Mouse (Mus musculus) thymus, postnatal 0 days (tissue): ENCODE data around the gene Fgfr2. TPM values are rescaled to one million over a fixed set of nuclear protein-coding genes. Genes with fewer than 3 reads are reported as not detected.
A peak's percentile ranks its signal among the peaks of the same experiment; 100 is the strongest.

Experiments used
- DNase-seq: peaks from one replicate; pipeline ENCODE4 v3.0.0-alpha.2; 2015; ENCODE audit warnings: low spot score
- polyA plus RNA-seq: library from polyadenylated mRNA; unstranded; fragments of >200 nt; fragmentation: Nextera tagmentation; extraction: Ambion mirVana; gene quantifications from 2 replicates; pipeline ENCODE4 v1.2.1, GENCODE M21; 2015

Fgfr2 gene
- polyA plus RNA-seq, 1 experiment from 2014 or later = 23.6 TPM

DNA sequence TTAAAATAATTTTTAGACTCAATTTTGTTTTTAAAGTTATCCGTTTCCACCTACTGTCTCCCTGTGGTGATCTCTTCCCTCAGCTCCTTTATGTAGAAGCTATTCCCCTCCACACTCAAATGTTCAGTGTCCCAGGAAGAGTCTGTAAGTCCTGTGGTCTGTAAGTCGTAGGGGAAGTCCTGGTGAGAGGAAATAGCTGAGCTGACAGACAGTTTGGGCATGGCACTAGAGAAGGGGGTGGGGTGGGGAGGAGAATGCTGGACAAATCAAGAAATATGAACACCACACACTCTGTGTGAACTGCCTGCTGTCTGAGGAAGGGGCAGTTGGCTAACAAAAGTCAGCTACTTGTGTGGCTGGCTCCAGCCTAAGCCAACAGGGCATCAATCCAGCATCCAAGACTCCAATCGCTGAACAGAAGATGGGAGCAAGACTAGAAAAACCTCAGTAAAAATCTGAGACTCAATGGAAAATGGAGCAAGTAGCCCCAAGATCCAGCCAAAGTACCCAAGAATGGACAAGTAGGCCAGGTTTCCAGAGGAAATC is 75.0 kb downstream of the Fgfr2 start:
- no peak for DNase-seq

DNA sequence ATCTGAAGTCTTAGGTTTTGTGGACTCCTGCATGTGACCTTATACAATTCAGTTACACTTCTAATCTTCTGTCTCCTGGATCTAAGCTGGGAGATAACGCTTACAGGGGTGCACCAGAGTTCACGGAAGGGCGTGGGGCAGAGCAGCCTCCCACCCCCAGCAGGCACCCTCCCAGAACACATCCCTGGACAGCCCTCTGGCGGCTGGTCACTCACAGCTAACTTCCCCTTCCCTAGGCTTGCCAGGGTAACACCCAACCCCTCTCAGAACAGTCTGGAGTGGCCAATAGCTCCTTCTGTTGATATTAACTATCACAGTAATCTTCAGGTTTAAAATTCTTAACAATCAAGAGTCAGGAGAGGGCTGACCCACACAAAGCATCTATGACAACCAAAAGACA is 75.9 kb downstream of the Fgfr2 start:
- no peak for DNase-seq

DNA sequence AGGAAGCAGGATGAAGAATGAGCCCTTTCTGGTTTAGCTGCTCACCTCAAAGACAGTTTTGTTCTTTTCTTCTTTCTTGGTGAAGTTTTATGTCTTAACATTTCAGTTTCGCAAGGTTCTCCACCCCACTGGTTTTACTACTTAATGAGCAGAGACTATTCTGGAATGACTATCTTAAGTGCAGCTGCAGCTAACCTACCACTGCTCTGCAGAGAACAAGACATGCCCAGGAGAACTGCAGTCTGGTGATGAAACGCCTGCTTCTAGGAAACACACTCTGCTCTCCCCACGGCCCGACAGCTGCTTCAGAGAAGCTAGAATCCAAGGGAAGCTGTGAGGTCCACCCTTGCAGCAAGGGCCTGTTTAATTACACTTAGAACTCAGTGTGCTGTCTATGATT is 78.4 kb downstream of the Fgfr2 start:
- DNase-seq = no peak

DNA sequence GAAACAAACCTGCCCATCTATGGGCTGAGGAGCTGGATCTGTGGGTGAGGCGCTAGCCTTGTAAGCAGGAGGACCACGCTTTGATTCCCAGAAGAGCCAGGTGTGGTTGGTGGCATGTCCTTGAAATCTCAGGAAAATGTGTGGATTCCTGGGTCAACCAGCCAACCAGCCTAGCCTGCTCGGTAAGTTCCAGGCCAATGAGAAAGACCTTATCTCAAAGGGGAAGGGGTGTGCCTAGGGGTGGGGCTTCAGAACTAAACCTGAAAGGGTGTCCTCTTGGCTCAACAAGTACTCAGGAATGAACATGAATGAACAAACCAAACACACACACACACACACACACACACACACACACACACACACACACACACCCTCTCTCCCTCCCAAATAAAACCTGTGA is 81.4 kb downstream of the Fgfr2 start:
- no peak for DNase-seq

DNA sequence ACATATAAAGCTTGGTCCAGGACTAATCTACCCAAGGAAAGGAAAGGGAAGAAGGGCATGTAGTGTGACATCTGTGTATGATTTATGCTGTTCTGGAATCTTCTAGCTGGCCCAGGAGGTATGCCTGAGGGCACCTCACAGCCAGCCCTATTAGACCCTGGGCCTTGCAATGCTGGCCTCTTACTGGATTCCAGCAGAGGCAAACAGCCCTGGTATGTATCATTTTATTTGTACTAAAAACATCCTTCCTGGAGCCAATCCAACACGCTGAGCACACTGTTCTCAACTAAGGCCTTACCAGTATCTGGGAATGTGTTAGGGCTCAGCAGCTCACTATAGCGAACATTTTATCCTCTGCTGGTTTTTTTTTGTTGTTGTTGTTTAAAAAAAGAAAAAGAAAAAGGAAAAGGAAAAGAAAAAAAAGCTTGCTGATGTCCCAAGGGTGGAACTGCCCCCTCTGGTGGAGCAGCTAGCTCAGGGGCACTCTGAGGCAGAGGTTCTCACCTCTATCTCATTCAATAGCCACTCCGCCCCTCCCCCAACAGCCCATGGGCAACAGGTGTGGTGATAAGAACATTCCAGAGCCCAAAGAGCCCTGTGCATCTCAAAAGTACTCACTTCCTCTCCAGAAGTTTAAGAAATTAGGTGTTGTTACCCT is 82.3 kb downstream of the Fgfr2 start:
- no peak for DNase-seq

DNA sequence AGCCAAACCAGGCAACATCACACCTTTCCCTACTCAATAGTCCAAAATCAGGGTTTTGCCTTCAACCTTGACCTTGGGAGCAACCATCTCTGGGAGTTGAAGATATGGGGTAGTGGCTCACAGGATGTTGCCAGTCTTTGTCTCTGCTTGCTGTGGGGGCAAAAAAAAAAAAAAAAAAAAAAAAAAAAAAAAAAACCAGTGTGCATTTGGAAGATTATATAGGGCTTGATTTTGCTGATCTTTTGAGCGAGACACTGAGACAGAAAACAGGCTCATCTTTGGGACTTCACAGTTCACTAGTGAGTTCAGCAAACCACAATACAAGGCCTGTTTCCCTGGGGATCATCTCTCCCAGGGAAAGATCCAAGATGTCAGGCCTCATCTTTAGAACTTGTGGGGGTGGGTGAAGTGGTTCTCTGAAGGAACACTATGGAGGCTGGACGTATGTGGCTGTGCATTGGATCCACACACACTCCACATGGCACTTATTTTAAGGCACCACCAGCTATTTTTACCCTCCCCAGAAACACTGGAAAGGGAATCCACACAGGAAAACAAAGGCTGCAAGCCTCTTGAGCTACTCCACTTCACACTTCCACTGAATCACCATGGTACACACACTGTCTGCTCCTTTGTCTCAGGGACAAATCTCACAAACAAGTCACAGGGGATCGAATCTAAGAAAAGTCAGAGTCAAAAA is 83.4 kb downstream of the Fgfr2 start:
- no peak for DNase-seq

DNA sequence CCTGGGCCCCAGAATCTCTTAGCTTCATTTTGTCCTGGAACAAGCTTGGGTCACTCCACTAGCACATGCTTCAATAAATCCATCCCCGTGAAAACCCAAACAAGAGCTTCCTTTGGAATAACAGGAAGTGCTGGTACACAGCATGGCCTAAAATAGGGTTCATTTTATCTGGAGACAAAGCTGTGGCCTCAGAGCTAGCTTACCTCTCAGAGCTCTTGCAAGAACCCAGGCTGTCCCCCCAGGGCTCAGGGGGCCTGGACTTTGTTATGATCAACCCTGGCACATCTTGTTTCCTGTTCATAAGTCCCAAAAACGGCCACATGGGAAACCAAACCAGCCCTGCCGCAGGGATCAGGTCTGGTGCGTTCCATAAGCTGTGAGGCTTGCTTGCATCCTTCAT is 85.5 kb downstream of the Fgfr2 start:
- no peak for DNase-seq

DNA sequence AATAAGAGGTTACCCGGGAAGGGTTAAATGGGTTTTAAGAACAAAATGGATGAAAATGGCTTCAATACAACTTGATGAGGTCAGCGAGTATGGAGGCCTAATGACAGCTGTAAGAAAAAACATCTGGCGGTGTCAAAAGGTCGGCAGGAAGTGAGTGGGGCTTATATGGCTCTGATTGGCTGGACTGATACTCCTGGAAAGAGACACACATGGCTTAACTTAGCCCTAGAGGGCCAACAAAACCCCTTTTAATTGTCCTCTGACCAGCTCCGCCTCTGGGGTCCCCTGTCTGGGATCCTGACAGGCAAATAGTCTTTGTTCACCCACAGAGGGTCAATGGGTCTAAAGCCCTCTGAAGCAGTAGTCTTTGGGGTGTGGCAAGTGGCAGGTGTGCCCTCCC is 85.9 kb downstream of the Fgfr2 start:
- no peak for DNase-seq

DNA sequence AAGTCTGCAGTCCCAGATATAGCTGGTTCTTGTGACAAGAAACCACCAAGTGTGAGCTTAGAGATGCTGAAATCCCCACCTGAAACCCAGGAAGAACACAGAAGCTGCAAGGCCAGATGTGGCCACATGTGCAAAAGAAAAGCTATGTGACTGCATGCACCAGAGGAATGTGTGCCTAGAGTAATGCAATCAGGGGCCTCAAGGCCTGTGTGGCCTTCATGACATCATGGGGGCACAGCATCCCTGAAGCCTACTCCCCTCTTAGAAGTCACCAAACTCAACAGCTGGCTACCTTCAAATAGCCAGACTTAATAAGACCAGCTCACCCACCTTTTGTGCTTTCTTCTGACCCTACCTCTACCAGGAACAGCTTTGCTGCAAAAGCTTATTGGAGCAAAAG is 87.2 kb downstream of the Fgfr2 start:
- DNase-seq = no peak

DNA sequence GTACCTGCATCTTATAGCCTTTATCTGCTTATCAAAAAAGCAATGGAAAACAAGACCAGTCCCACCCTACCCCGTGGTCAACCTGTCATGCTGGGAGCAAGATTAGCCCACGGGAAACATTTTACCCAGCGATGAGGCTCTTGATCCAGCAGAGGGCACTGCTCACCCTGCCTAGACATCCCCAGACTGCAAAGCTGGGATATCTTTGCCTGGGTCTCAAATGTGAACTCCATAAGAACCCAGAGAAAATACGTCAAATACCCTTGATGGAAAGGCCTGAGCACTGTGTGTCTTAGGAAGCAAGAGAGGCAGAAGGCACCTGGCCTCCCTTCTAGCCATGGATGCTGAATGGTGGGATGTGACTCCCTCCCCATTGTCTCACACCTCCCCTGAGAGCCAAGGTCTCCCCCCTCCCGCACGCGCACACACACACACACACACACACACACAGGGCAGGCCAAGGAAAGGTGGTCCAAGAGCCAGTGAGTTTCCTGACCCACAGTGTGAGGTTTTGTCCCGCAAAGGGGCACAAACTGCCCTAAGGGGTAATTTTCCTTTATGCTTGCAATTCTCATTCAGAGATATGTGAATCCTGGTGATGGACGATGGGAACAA is 90.5 kb downstream of the Fgfr2 start:
- peak; percentile 20 for DNase-seq

DNA sequence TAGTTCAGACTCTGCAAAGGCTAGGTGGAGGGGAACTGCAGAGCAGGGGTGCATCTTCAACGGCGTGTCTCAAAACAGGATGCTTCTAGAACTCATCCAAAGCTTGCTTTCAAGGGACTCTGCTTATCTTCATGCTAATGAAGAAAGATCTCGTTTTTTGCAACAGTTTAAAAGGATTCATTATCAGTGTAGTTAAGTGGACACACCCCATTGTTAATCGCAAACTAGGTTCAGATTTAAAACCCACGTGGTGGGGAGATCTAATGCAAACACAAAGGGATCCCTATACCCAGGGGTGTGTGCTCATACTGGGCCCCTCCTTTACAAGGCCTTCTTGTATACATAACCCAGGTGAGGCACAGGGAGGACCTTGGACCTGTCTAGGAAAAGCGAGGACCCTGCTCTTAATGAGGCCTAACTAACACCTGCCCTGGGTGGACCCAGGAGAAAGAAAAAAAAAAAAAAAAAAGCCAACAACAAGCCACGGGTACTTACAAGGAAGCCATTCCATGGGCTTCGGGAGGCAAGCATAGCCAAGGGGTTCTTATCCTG is 93.6 kb downstream of the Fgfr2 start:
- no peak for DNase-seq

DNA sequence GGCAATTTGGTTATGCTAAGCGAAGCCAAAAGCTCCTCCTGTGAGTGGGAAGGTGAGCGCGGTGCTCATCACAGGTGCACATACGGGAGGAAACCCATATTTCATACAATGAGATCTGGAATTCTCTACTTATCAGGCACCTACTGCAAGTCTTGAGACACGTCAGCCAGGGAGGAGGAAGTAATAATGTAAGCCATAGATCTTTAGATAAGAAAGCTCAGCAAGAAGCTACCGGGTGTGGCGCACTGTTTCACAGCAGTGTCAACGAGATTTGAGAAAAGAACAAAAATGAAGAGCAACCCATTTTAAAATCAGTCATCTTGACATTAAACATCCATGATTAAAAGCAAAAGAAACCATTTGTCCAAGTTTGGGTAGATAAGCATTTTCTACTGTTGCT is 94.1 kb downstream of the Fgfr2 start:
- no peak for DNase-seq

DNA sequence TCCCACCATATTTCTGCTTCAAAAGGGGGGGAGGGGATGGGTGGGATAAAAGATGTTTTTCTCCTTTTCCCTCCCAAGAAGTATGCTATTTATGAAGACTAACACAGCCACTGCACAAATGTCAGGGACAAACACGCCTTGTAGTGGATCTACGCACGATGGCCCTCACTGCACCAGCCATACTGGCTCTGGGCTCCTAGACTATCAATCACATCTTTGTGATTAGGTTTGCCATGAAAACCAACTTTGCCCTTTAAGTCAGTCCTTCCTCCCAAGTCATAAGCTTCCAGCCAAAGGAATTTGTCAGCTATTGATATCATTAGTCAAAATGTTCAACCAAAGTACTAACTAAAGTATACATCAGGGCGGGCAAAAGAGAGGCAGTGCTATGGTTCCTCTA is 95.2 kb downstream of the Fgfr2 start:
- no peak for DNase-seq

DNA sequence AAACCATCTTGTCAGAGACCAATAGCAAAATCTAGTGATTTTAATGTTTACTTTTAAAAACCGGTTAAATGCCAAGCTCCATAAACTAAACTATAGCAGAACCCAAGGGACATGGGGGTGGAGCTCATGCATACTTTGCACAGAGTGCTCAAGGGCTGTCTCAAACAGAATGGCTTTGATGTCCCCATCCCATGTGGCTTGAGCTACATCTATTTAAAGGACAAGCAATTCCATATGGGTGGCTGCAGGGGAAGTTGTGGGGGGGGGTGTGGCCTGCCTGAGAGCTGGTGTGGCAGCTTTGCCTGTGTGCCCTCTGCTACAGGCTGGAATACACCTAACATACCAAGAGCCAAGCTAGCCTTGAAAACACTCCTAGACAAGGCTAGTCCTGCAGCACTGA is 98.5 kb downstream of the Fgfr2 start:
- no peak for DNase-seq

DNA sequence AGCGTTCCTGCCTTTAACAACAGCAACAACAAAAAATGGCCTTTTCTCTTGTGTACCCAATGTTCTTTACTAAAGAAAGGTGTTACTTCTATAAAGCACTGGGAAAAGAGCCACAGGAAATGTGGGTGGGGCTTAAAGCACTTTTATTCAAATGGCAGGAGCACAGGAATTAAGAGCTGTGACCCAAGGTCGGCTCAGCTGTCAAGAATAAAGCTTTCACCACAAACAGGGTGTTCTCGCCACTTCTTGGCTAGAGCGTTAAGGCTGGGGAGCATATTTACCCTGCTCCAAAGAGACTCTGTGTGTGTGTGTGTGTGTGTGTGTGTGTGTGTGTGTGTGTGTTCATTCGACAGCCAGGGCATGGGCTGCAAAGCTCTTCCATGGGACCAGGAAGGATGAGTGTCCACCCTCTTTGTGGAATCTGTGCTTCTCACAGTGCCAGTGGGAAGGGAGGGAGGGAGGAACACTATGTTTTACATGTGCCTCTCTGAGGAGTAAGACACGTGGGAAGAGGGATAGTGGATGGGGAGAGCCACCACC is 103.6 kb downstream of the Fgfr2 start:
- DNase-seq = no peak

DNA sequence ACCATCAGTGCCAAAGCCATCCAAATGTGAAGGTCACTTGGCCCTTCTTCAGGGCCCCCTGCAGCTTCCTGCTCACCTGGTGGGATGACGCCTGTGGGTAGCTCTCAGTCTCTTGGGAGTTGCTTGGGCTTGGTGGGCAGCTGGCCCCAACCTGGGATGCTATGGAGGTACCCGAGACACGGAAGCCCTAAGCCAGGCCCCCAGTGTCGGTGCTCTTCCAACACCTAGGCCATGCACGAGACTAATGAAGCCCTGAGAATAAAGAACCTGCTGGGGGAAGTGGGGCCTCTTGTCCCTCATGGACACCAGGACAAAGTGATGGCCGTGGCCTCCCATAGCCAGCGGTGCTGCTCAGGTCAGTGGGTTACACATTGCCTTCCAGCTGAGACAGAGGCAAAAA is 104.2 kb downstream of the Fgfr2 start:
- DNase-seq = no peak

DNA sequence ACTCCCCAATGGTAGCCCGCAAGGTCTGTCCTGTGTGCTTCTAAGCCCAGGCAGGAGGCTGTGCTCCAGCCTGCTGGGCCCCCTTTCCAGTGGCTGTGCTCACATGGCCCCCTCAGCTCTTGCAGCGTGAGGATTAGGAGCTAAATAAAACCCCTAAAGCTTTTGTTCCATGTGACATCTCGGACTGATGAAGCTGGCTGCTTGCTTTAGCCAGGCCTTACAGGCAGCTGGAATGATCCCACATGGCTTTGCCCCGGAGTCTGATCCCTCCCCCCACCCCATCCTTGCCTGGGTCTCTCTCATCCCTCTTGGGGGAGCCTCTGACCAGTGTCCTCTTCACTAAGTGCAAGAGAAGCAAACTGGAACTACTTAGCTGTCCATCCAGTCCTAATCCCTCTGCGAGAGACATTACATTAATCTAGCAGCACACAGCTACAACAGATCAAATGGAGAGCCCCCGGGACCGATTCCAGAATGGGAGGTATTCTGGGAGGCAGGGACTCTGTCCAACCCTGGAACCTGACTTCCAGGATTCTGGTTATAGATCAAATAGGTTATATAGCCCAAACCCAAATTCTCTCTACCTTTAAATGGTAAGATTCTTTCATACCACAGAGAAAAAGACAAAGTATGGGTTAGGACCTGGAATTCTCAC is 107.6 kb downstream of the Fgfr2 start:
- no peak for DNase-seq

DNA sequence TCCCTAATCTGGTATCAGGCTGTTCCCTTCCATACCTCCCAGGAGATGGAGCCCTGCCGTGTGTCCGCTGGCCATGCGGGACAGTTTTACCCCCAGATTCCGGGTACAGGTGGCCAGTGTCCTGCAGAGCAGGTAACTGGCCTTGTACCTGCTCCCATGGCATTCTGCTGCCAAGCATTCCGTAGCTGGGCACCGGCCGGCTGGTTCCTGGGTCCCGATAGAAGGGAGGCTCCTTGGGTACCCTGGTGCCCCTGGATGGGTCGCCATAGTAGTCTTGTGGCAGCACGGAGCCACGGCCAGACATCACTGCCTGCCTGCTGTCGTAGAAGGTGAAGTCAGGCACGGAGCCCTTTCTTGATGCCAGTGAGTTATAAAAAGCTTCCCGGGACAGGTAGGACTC is 108.5 kb downstream of the Fgfr2 start:
- DNase-seq = no peak

DNA sequence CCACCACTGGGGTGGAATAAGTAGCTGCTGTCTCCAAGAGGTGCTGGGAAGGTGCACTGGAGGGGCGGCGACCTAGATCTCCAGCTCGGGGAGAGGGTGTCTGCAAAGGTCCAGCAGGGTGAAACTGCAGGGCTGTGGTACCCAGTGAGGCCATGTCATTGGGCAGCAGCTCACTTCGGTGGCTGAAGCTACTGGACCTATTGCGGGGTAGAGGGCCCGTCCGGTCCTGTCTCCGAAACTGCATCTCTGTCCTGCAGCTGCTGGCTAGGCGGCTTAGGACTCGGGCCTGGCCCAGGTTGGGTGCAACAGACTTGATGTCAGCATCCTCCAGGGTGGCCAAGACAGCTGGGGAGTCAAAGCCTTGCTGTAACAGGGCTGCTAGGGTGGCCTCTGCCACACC is 109.2 kb downstream of the Fgfr2 start:
- no peak for DNase-seq

DNA sequence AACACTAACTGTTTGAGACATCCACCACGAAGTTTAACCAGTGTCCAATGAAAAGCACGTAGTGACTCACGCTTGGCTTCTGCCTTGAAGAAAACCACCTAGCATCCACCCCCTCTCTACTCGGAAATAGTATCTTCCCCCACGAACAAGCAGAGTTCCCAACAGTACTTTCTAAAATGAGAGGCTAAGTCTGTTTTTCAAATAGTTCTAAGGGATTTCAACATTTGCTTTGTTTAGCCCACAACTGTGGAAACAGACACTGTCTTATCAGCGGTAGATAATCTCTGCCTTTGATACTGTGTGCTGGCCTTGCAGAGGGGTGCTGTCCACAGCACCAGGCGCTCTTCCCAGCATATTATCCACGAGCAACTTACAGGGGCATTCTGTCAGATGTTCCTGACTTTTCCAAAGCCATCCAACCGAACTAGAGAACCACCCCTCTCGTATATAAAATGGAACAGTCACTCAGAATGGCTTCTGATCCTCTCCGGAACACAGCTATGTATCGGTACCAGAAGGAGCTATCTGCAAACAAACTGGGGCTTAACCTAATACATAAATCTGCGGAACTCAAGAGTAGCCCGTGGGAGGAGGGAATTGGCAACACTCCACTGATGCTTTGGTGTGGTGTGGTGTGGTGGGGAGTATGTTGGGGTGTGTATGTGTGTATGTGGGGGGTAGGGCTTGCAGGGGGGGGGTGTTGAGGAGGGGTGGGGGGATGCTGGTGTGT is 110.3 kb downstream of the Fgfr2 start:
- no peak for DNase-seq

DNA sequence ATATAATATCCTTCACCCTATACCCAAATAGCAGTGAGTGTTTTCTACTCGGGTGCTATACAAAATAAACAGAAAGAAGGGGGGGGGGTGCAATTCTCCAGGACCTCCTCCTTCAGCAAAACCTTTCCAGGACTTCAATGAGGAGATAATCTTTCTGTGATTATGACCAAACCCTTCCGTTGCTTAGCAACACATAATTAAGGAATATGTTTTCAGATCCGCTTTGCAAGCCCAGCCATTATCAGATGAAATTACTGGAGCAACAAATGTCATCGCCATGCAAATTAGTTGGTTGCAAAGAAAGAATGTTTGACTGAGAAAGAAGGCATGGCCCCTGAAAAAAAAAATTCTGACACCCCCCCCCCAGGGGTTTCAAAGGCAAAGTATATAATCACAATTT is 111.5 kb downstream of the Fgfr2 start:
- no peak for DNase-seq
